Mouse (Mus musculus) myocyte (in vitro differentiated cells): Measurements from ENCODE around the gene Ivd. TPM values are rescaled to one million over a fixed set of nuclear protein-coding genes. Genes with fewer than 3 reads are reported as not detected.

Experiments used
- H3K27me3 ChIP-seq: one replicate; pipeline ENCODE4 v1.6.1; 2011; ENCODE audit not compliant: control insufficient read depth, insufficient read depth, insufficient read length
- H3K36me3 ChIP-seq: one replicate; pipeline ENCODE4 v1.6.1; 2011; ENCODE audit not compliant: control insufficient read depth, insufficient read depth
- H3K4me2 ChIP-seq: one replicate; pipeline ENCODE4 v1.6.1; 2011; ENCODE audit warnings: low read depth, control low read depth
- H3K4me3 ChIP-seq: one replicate; pipeline ENCODE4 v1.5.1; 2011; ENCODE audit warnings: mild to moderate bottlenecking, control low read depth, moderate library complexity
- H3K79me2 ChIP-seq: one replicate; pipeline ENCODE4 v1.6.1; 2011; ENCODE audit not compliant: control insufficient read depth, insufficient read depth
- H3ac ChIP-seq: one replicate; pipeline ENCODE4 v1.6.1; 2011; ENCODE audit not compliant: control insufficient read depth, insufficient read length
- CEBPB ChIP-seq: IDR thresholded peaks from 2 replicates; pipeline ENCODE4 v1.6.1; 2011; ENCODE audit warnings: mild to moderate bottlenecking, moderate library complexity; ENCODE audit not compliant: poor library complexity, insufficient read depth, severe bottlenecking
- E2F4 ChIP-seq: IDR thresholded peaks from one replicate; pipeline ENCODE4 v1.6.1; 2011; ENCODE audit warnings: mild to moderate bottlenecking, control low read depth, moderate library complexity; ENCODE audit not compliant: insufficient read depth
- MAX ChIP-seq: IDR thresholded peaks from one replicate; pipeline ENCODE4 v1.6.1; 2011; ENCODE audit warnings: low read depth, mild to moderate bottlenecking, control low read depth
- MYOD1 ChIP-seq, 3 experiments: IDR thresholded peaks; one replicate each; pipeline ENCODE4 v1.6.1; 2011; ENCODE audit warnings: control low read depth in 2 of 3, low read depth in 2 of 3, mild to moderate bottlenecking in 2 of 3, moderate library complexity in 1 of 3; ENCODE audit not compliant: insufficient read length in 2 of 3, control insufficient read depth in 1 of 3
- MYOG ChIP-seq, 3 experiments: IDR thresholded peaks; one replicate each; pipeline ENCODE4 v1.6.1; 2011; ENCODE audit warnings: control low read depth in 2 of 3, low read depth in 2 of 3, mild to moderate bottlenecking in 2 of 3; ENCODE audit not compliant: insufficient read length in 2 of 3, control insufficient read depth in 1 of 3, insufficient read depth in 1 of 3
- POLR2A ChIP-seq: IDR thresholded peaks from one replicate; pipeline ENCODE4 v1.6.1; 2011; ENCODE audit warnings: low read depth, mild to moderate bottlenecking, control low read depth, moderate library complexity; ENCODE audit not compliant: insufficient read length
- POLR2AphosphoS2 ChIP-seq: IDR thresholded peaks from one replicate; pipeline ENCODE4 v1.6.1; 2011; ENCODE audit warnings: low read depth, control low read depth; ENCODE audit not compliant: insufficient read length
- REST ChIP-seq: IDR thresholded peaks from one replicate; pipeline ENCODE4 v1.6.1; 2011; ENCODE audit warnings: mild to moderate bottlenecking, control low read depth, moderate library complexity; ENCODE audit not compliant: insufficient read depth, insufficient read length
- SRF ChIP-seq: IDR thresholded peaks from one replicate; pipeline ENCODE4 v1.6.1; 2011; ENCODE audit warnings: low read depth; ENCODE audit not compliant: control insufficient read depth, insufficient read length
- TCF12 ChIP-seq: IDR thresholded peaks from one replicate; pipeline ENCODE4 v1.6.1; 2011; ENCODE audit warnings: mild to moderate bottlenecking, control low read depth; ENCODE audit not compliant: poor library complexity, insufficient read depth, severe bottlenecking
- TCF3 ChIP-seq: IDR thresholded peaks from one replicate; pipeline ENCODE4 v1.6.1; 2011; ENCODE audit warnings: low read depth, control low read depth; ENCODE audit not compliant: insufficient read length
- USF1 ChIP-seq: IDR thresholded peaks from one replicate; pipeline ENCODE4 v1.6.1; 2011; ENCODE audit warnings: low read depth, mild to moderate bottlenecking, control low read depth, moderate library complexity
- polyA plus RNA-seq: library from polyadenylated mRNA; unstranded; fragments of >200 nt; fragmentation: generic; extraction: Trizol; gene quantifications from one replicate; pipeline ENCODE4 v1.2.1, GENCODE M21; 2012; ENCODE audit warnings: missing spikeins

Ivd gene
- polyA plus RNA-seq, 1 experiment = 35.3 TPM

- Histone ChIP-seq H3K4me2 (no peak overlapping the region), H3K36me3 (peaks cover 4% of the 10 kb centered on the region), H3K79me2 (no peaks in the 10 kb centered on the region), H3K4me3 (no peak overlapping the region), H3ac (no peak overlapping the region), H3K27me3 (no peaks in the 10 kb centered on the region)
- no peak for TF ChIP-seq SRF
- TF ChIP-seq CEBPB = no peak
- no peak for TF ChIP-seq POLR2A
These were observed 8.8 kb downstream of the Ivd start for GRCm38 (mm10) chr2:118870601-118871000.

DNA sequence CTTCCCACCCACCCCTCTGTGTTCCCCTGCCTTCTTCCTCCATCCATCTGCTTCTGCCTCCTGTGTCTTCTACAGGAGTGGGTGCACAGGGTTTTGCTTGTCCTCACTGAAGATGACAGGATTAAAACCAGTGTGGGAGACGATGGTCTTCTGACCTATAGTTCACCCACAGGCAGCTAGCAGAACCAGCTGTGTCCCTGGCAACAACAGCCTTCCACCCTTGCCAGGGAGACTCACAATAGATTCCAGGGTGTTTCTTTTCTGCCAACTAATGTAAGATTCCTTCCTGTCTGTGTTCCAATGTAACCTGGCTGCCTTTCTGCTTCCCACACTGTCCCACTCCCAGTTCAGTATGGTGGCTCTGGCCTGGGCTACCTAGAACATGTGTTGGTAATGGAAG, 9.3 kb downstream of the Ivd start:
- no peak for TF ChIP-seq CEBPB
- TF ChIP-seq MYOD1 (IDR thresholded peaks at IDR 0.05; ENCODE audit: control insufficient read depth in 1 of 3, insufficient read length in 2 of 3, low read depth in 2 of 3) = peak in 1 of 3 experiments; percentile 31
- TF ChIP-seq TCF12 = no peak
- TF ChIP-seq MYOG (IDR thresholded peaks at IDR 0.05; ENCODE audit: control insufficient read depth in 1 of 3, insufficient read depth in 1 of 3, insufficient read length in 2 of 3, low read depth in 2 of 3) = no peak
- TF ChIP-seq POLR2AphosphoS2 = no peak
- peaks cover 4% of the 10 kb centered on the region for H3K36me3 ChIP-seq
- H3K4me3 ChIP-seq = no peak overlapping the region
- H3K27me3 ChIP-seq = no peaks in the 10 kb centered on the region
- H3K4me2 ChIP-seq = no peak overlapping the region
- H3K79me2 ChIP-seq = no peaks in the 10 kb centered on the region
- no peak overlapping the region for H3ac ChIP-seq

DNA sequence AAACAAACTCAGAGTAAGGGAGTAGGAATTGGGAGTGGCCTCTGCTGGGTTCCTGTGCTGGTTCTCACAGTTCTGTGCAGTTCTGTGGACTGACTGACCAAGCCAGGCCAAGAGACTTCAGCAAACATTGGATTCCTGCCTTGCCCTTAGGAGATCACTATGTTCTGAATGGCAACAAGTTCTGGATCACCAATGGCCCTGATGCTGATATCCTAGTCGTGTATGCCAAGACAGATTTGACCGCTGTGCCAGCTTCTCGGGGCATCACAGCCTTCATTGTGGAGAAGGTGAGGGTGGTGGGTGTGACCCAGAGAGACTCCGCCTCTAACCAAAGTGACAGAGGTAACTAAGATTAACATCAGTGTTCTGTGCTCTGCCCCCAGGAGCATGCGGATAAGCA, 11.3 kb downstream of the Ivd start:
- Histone ChIP-seq H3K4me2 (no peak overlapping the region), H3K27me3 (no peaks in the 10 kb centered on the region), H3ac (no peak overlapping the region), H3K36me3 (peaks cover 4% of the 10 kb centered on the region), H3K79me2 (no peaks in the 10 kb centered on the region), H3K4me3 (no peak overlapping the region)
- TF ChIP-seq POLR2A = no peak
- TF ChIP-seq MYOG (IDR thresholded peaks at IDR 0.05; ENCODE audit: control insufficient read depth in 1 of 3, insufficient read depth in 1 of 3, insufficient read length in 2 of 3, low read depth in 2 of 3) = no peak
- no peak for TF ChIP-seq SRF
- TF ChIP-seq MYOD1 (IDR thresholded peaks at IDR 0.05; ENCODE audit: control insufficient read depth in 1 of 3, insufficient read length in 2 of 3, low read depth in 2 of 3) = no peak
- no peak for TF ChIP-seq MAX
- TF ChIP-seq POLR2AphosphoS2 = no peak
- TF ChIP-seq E2F4 = no peak
- TF ChIP-seq USF1 = no peak

- Histone ChIP-seq H3K36me3 (peaks cover 4% of the 10 kb centered on the region), H3K79me2 (no peaks in the 10 kb centered on the region), H3K4me2 (no peak overlapping the region), H3K4me3 (no peak overlapping the region), H3K27me3 (no peaks in the 10 kb centered on the region), H3ac (no peak overlapping the region)
- no peak for TF ChIP-seq POLR2A
- TF ChIP-seq MYOD1 (IDR thresholded peaks at IDR 0.05; ENCODE audit: control insufficient read depth in 1 of 3, insufficient read length in 2 of 3, low read depth in 2 of 3) = peak in 2 of 3 experiments; percentile 72 to 75
- no peak for TF ChIP-seq E2F4
- no peak for TF ChIP-seq POLR2AphosphoS2
- no peak for TF ChIP-seq REST
- TF ChIP-seq MAX = no peak
- no peak for TF ChIP-seq CEBPB
- TF ChIP-seq USF1 = no peak
- TF ChIP-seq SRF = no peak
- peak; percentile 28 for TF ChIP-seq TCF12
- no peak for TF ChIP-seq TCF3
- TF ChIP-seq MYOG (IDR thresholded peaks at IDR 0.05; ENCODE audit: control insufficient read depth in 1 of 3, insufficient read depth in 1 of 3, insufficient read length in 2 of 3, low read depth in 2 of 3) = peak in 1 of 3 experiments; percentile 38
These were observed 12.2 kb downstream of the Ivd start for GRCm38 (mm10) chr2:118873890-118874430.

DNA sequence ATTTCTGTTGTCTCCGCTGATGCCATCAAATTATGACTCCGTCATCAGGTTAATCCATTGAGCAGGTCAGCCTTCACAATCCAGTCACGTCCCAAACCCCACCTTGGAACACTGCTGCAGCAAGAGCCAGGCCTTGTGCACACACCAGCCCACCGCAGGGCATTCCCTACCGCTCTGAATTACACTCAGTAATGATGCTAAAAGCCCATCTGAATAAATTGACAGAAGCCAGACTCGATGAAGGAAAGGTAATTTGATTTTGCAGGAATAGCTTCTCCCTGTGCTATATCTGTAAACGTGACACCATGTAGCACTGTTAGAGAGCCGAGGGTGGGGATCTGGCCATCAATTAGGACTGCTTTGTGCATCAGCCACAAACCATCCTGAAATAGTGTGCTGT, 13.6 kb downstream of the Ivd start:
- Histone ChIP-seq H3K36me3 (peaks cover 4% of the 10 kb centered on the region), H3K4me2 (no peak overlapping the region), H3K79me2 (no peaks in the 10 kb centered on the region), H3ac (no peak overlapping the region), H3K4me3 (no peak overlapping the region), H3K27me3 (no peaks in the 10 kb centered on the region)
- TF ChIP-seq MYOD1 (IDR thresholded peaks at IDR 0.05; ENCODE audit: control insufficient read depth in 1 of 3, insufficient read length in 2 of 3, low read depth in 2 of 3) = no peak

DNA sequence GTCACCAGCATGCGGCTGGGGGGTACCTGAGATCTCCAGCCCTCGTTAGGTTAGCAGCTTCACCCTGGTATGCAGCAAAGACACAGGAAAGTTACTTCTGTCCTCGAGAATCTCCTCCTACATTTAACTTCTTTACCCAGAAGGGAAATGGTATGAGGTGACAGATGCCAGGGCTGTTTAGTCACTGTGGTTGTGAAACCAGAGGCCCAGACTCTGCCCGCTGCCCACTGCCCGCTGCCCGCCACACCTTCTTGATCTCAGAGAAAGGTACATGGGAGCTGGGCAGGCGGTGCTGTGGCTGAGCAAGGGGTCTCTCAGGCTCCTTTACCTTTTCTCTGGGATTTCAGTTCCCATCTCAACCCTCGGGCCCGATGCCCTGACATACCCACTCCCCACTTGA, 14.7 kb downstream of the Ivd start:
- no peaks in the 10 kb centered on the region for H3K27me3 ChIP-seq
- H3ac ChIP-seq = no peak overlapping the region
- no peaks in the 10 kb centered on the region for H3K79me2 ChIP-seq
- peaks cover 4% of the 10 kb centered on the region for H3K36me3 ChIP-seq
- H3K4me3 ChIP-seq = no peak overlapping the region
- H3K4me2 ChIP-seq = peak overlapping the region; percentile 19
- TF ChIP-seq TCF3 (no peak), MYOG (IDR thresholded peaks at IDR 0.05; ENCODE audit: control insufficient read depth in 1 of 3, insufficient read depth in 1 of 3, insufficient read length in 2 of 3, low read depth in 2 of 3) (peak in 2 of 3 experiments; percentile 47 to 82), CEBPB (peak; percentile 22; the same call in 1 of the 2 replicates), SRF (no peak), MYOD1 (IDR thresholded peaks at IDR 0.05; ENCODE audit: control insufficient read depth in 1 of 3, insufficient read length in 2 of 3, low read depth in 2 of 3) (peak in 2 of 3 experiments; percentile 40 to 62)
